ENCODE assay signal across 27 mouse cellular contexts in genomic region chr5:90452711-90453110, GRCm38 (mm10). TPM values are rescaled to one million over a fixed set of nuclear protein-coding genes. Genes with fewer than 3 reads are reported as not detected.
A peak's percentile ranks its signal among the peaks of the same experiment; 100 is the strongest.
DNase-seq lines count a peak whose midpoint lies in the region; ATAC-seq and TF ChIP-seq lines count a peak whose summit lies in the region.
"Had no signal": no experiment of that assay in that cellular context is flagged by ENCODE, and none has a peak within 500 bp of the region (broad histone marks: within the 10 kb centered on the region; RNA-seq: fewer than 3 reads in every experiment).

No protein-coding gene starts in this region.

- H3K4me1 ChIP-seq in thymus, adult 2 months (replicated peaks; ENCODE audit: control insufficient read depth, insufficient read depth, low read length), result 0 out of 2 replicates have a peak, but pooled peaks cover 2% of the 10 kb centered on the region
- H3K4me1 ChIP-seq: embryonic facial prominence, embryonic 15.5 days; heart, embryonic 10.5 days; intestine, embryonic 15.5 days; limb, embryonic 12.5 days; midbrain, embryonic 12.5 days had no signal

- no peak for TF ChIP-seq POLR2A in thymus, adult 2 months (IDR thresholded peaks at IDR 0.05; ENCODE audit: control insufficient read depth, extremely low read depth, insufficient read depth, low read length, poor library complexity)

- peak; percentile 88 for ATAC-seq in activated CD4-positive, CD25-positive, alpha-beta regulatory T cell, adult 4 months
- ATAC-seq in erythroid progenitor cell, adult 5-6 weeks (replicated peaks; ENCODE audit: low FRiP score, poor library complexity, severe bottlenecking), result no peak
- ATAC-seq: forebrain, postnatal 0 days; intestine, embryonic 15.5 days; Patski had no signal

- WGBS in thymus, adult 2 months, result 21% methylated on average over 4 of the region's 4 CpGs

- no peak for TF ChIP-seq CTCF in thymus, adult 2 months (IDR thresholded peaks at IDR 0.05; ENCODE audit: borderline replicate concordance, control insufficient read depth, extremely low read depth, insufficient read depth, low read length, poor library complexity)

- peak; percentile 15 for DNase-seq in thymus, postnatal 0 days (ENCODE audit: low spot score)
- DNase-seq in thymus, adult 2 months, result no peak
- peak; percentile 15 for DNase-seq in telencephalon, adult 2 months (ENCODE audit: low read depth, low spot score)
- DNase-seq in heart, adult 11 months, result no peak
- no peak for DNase-seq in natural killer cell, adult 2 months (ENCODE audit: low spot score in 2 of 2)
- DNase-seq: adrenal gland, postnatal 10 days; cerebellum, adult 9-10 months; forebrain, postnatal 0 days; heart, postnatal 4 days; kidney, adult 8-10 months; kidney, postnatal 10 days; lung, adult 18-20 months; lung, postnatal 10 days had no signal

- H3K36me3 ChIP-seq in thymus, adult 2 months (ENCODE audit: control insufficient read depth, insufficient read depth, low read length), result no peaks in the 10 kb centered on the region
- H3K36me3 ChIP-seq: embryonic facial prominence, embryonic 15.5 days; G1E; heart, embryonic 10.5 days; intestine, embryonic 15.5 days; limb, embryonic 12.5 days; midbrain, embryonic 12.5 days had no signal

- H3K27ac ChIP-seq in thymus, adult 2 months (ENCODE audit: control insufficient read depth, insufficient read depth, low read length), result no peak overlapping the region
- H3K27ac ChIP-seq: embryonic facial prominence, embryonic 15.5 days; heart, embryonic 10.5 days; hindbrain, embryonic 14.5 days; intestine, embryonic 15.5 days; limb, embryonic 12.5 days; midbrain, embryonic 12.5 days had no signal

- no peaks in the 10 kb centered on the region for H3K27me3 ChIP-seq in thymus, adult 2 months (ENCODE audit: control insufficient read depth, insufficient read depth, low read length)
- H3K27me3 ChIP-seq: CH12.LX; embryonic facial prominence, embryonic 15.5 days; intestine, embryonic 15.5 days; limb, embryonic 12.5 days; midbrain, embryonic 12.5 days had no signal

- no peak overlapping the region for H3K4me3 ChIP-seq in thymus, adult 2 months (ENCODE audit: control insufficient read depth, insufficient read depth, low read length)
- H3K4me3 ChIP-seq: embryonic facial prominence, embryonic 15.5 days; heart, embryonic 10.5 days; intestine, embryonic 15.5 days; limb, embryonic 12.5 days; midbrain, embryonic 12.5 days had no signal

RNA-seq across cellular contexts. Expression of gene Alb, which starts 8.0 kb away (rescaled TPM):
- 0.17 and 0.49 TPM in 2 replicates for polyA plus RNA-seq in thymus, postnatal 0 days (2015; fragmentation: Nextera tagmentation; extraction: Ambion mirVana)
- polyA plus RNA-seq in thymus, adult 2 months (2012; rRNA removed), result 0.23 and 53.0 TPM in 2 replicates
- polyA plus RNA-seq in activated CD4-positive, CD25-positive, alpha-beta regulatory T cell, adult 4 months (2017; shearing (Covaris generic)), result not detected
- total RNA-seq in erythroid progenitor cell, adult 5-6 weeks (2015; ENCODE audit: low replicate concordance), result not detected in 2 replicates
- not detected in 2 replicates for total RNA-seq in erythroid progenitor cell, adult 5-6 weeks (2017; ENCODE audit: low replicate concordance)
- total RNA-seq: forebrain, postnatal 0 days; G1E; layer of hippocampus, postnatal 10 days; megakaryocyte progenitor cell, adult 5-6 weeks had no signal
- polyA plus RNA-seq: forebrain, postnatal 0 days; G1E; hindbrain, embryonic 14.5 days; midbrain, embryonic 12.5 days; Patski had no signal

RNA-seq across cellular contexts. Expression of gene Afp, which starts 37.8 kb away (rescaled TPM):
- polyA plus RNA-seq in thymus, postnatal 0 days (2015; fragmentation: Nextera tagmentation; extraction: Ambion mirVana), result 3.1 TPM in 2 replicates
- 1.0 and 1.3 TPM in 2 replicates for polyA plus RNA-seq in thymus, adult 2 months (2012; rRNA removed)
- 1 to 10 TPM; 2.8 to 3.2 TPM for polyA plus RNA-seq in activated CD4-positive, CD25-positive, alpha-beta regulatory T cell, adult 4 months (2017; shearing (Covaris generic))
- 1.4 and 6.3 TPM in 2 replicates for total RNA-seq in erythroid progenitor cell, adult 5-6 weeks (2015; ENCODE audit: low replicate concordance)
- total RNA-seq in erythroid progenitor cell, adult 5-6 weeks (2017; ENCODE audit: low replicate concordance), result 0.13 TPM in 1 of 2 replicates, not detected in the other
- total RNA-seq: forebrain, postnatal 0 days; gastrocnemius, adult 8-10 months; layer of hippocampus, postnatal 10 days had no signal
- polyA plus RNA-seq: G1E, Patski had no signal

Comparison
In these comparisons a context has a peak if more than half of its experiments do, and no peak if none do; other contexts are left out.
1. DNase-seq: peak in thymus, postnatal 0 days (single experiment) and telencephalon, adult 2 months (single experiment); none in thymus, adult 2 months (single experiment), heart, adult 11 months (single experiment) and natural killer cell, adult 2 months (0 of 2).